Mouse (Mus musculus): ENCODE results near the gene Gm5475.

Gm5475 gene

GRCm38 (mm10) chr15:100451245-100451644 lies 29.3 kb downstream of the Gm5475 start:
- DNase-seq = peak; percentile 50 to 52

- DNase-seq = no peak
Observed at GRCm38 (mm10) chr15:100452486-100452885, 30.5 kb downstream of the Gm5475 start.

GRCm38 (mm10) chr15:100456356-100456991 lies 34.5 kb downstream of the Gm5475 start:
- no peak for DNase-seq

- DNase-seq = peak; percentile 72 to 83
Observed at GRCm38 (mm10) chr15:100457340-100457739, 35.4 kb downstream of the Gm5475 start.

GRCm38 (mm10) chr15:100458055-100458454 lies 36.1 kb downstream of the Gm5475 start:
- DNase-seq = peak; percentile 63 to 71

GRCm38 (mm10) chr15:100460942-100461341 lies 39.0 kb downstream of the Gm5475 start:
- no peak for DNase-seq

GRCm38 (mm10) chr15:100461646-100462045 lies 39.7 kb downstream of the Gm5475 start:
- no peak for DNase-seq

GRCm38 (mm10) chr15:100462086-100462485 lies 40.1 kb downstream of the Gm5475 start:
- DNase-seq = no peak

- peak; percentile 64 to 70 for DNase-seq
Observed at GRCm38 (mm10) chr15:100463712-100464111, 41.8 kb downstream of the Gm5475 start.

GRCm38 (mm10) chr15:100465432-100465831 lies 43.5 kb downstream of the Gm5475 start:
- no peak for DNase-seq

GRCm38 (mm10) chr15:100467738-100468137 lies 45.8 kb downstream of the Gm5475 start:
- no peak for DNase-seq

GRCm38 (mm10) chr15:100468295-100469188 lies 46.6 kb downstream of the Gm5475 start, which contains the start of gene Letmd1:
Letmd1 (plus strand) TSS chr15:100469023.
- peak; percentile 81 to 86 for DNase-seq

GRCm38 (mm10) chr15:100469189-100469545 lies 47.2 kb downstream of the Gm5475 start:
- no peak for DNase-seq

- no peak for DNase-seq
Observed at GRCm38 (mm10) chr15:100470037-100470436, 48.1 kb downstream of the Gm5475 start.

GRCm38 (mm10) chr15:100473926-100474503 lies 52.1 kb downstream of the Gm5475 start:
- DNase-seq = no peak

Data from cerebellum, adult 18-20 months (tissue).